Mouse (Mus musculus) myocyte (in vitro differentiated cells): ENCODE data around the gene Dnm2. TPM values are rescaled to one million over a fixed set of nuclear protein-coding genes. Genes with fewer than 3 reads are reported as not detected.

Experiments used
- H3K27me3 ChIP-seq: one replicate; pipeline ENCODE4 v1.6.1; 2011; ENCODE audit not compliant: control insufficient read depth, insufficient read depth, insufficient read length
- H3K36me3 ChIP-seq: one replicate; pipeline ENCODE4 v1.6.1; 2011; ENCODE audit not compliant: control insufficient read depth, insufficient read depth
- H3K4me2 ChIP-seq: one replicate; pipeline ENCODE4 v1.6.1; 2011; ENCODE audit warnings: low read depth, control low read depth
- H3K4me3 ChIP-seq: one replicate; pipeline ENCODE4 v1.5.1; 2011; ENCODE audit warnings: mild to moderate bottlenecking, control low read depth, moderate library complexity
- H3K79me2 ChIP-seq: one replicate; pipeline ENCODE4 v1.6.1; 2011; ENCODE audit not compliant: control insufficient read depth, insufficient read depth
- H3ac ChIP-seq: one replicate; pipeline ENCODE4 v1.6.1; 2011; ENCODE audit not compliant: control insufficient read depth, insufficient read length
- CEBPB ChIP-seq: IDR thresholded peaks from 2 replicates; pipeline ENCODE4 v1.6.1; 2011; ENCODE audit warnings: mild to moderate bottlenecking, moderate library complexity; ENCODE audit not compliant: poor library complexity, insufficient read depth, severe bottlenecking
- E2F4 ChIP-seq: IDR thresholded peaks from one replicate; pipeline ENCODE4 v1.6.1; 2011; ENCODE audit warnings: mild to moderate bottlenecking, control low read depth, moderate library complexity; ENCODE audit not compliant: insufficient read depth
- MAX ChIP-seq: IDR thresholded peaks from one replicate; pipeline ENCODE4 v1.6.1; 2011; ENCODE audit warnings: low read depth, mild to moderate bottlenecking, control low read depth
- MYOD1 ChIP-seq, 3 experiments: IDR thresholded peaks; one replicate each; pipeline ENCODE4 v1.6.1; 2011; ENCODE audit warnings: control low read depth in 2 of 3, low read depth in 2 of 3, mild to moderate bottlenecking in 2 of 3, moderate library complexity in 1 of 3; ENCODE audit not compliant: insufficient read length in 2 of 3, control insufficient read depth in 1 of 3
- MYOG ChIP-seq, 3 experiments: IDR thresholded peaks; one replicate each; pipeline ENCODE4 v1.6.1; 2011; ENCODE audit warnings: control low read depth in 2 of 3, low read depth in 2 of 3, mild to moderate bottlenecking in 2 of 3; ENCODE audit not compliant: insufficient read length in 2 of 3, control insufficient read depth in 1 of 3, insufficient read depth in 1 of 3
- POLR2A ChIP-seq: IDR thresholded peaks from one replicate; pipeline ENCODE4 v1.6.1; 2011; ENCODE audit warnings: low read depth, mild to moderate bottlenecking, control low read depth, moderate library complexity; ENCODE audit not compliant: insufficient read length
- POLR2AphosphoS2 ChIP-seq: IDR thresholded peaks from one replicate; pipeline ENCODE4 v1.6.1; 2011; ENCODE audit warnings: low read depth, control low read depth; ENCODE audit not compliant: insufficient read length
- REST ChIP-seq: IDR thresholded peaks from one replicate; pipeline ENCODE4 v1.6.1; 2011; ENCODE audit warnings: mild to moderate bottlenecking, control low read depth, moderate library complexity; ENCODE audit not compliant: insufficient read depth, insufficient read length
- SRF ChIP-seq: IDR thresholded peaks from one replicate; pipeline ENCODE4 v1.6.1; 2011; ENCODE audit warnings: low read depth; ENCODE audit not compliant: control insufficient read depth, insufficient read length
- TCF12 ChIP-seq: IDR thresholded peaks from one replicate; pipeline ENCODE4 v1.6.1; 2011; ENCODE audit warnings: mild to moderate bottlenecking, control low read depth; ENCODE audit not compliant: poor library complexity, insufficient read depth, severe bottlenecking
- TCF3 ChIP-seq: IDR thresholded peaks from one replicate; pipeline ENCODE4 v1.6.1; 2011; ENCODE audit warnings: low read depth, control low read depth; ENCODE audit not compliant: insufficient read length
- USF1 ChIP-seq: IDR thresholded peaks from one replicate; pipeline ENCODE4 v1.6.1; 2011; ENCODE audit warnings: low read depth, mild to moderate bottlenecking, control low read depth, moderate library complexity
- polyA plus RNA-seq: library from polyadenylated mRNA; unstranded; fragments of >200 nt; fragmentation: generic; extraction: Trizol; gene quantifications from one replicate; pipeline ENCODE4 v1.2.1, GENCODE M21; 2012; ENCODE audit warnings: missing spikeins

Gene Dnm2
- polyA plus RNA-seq = 157 TPM

GRCm38 (mm10) chr9:21424631-21425555 is at the start of gene Dnm2:
Gene Dnm2, plus strand, starts transcription at chr9:21424908.
- Histone ChIP-seq H3K4me3 (peak within 1 kb of the TSS; percentile 97), H3K27me3 (no peaks in the 10 kb centered on the region), H3ac (peak within 1 kb of the TSS; percentile 70), H3K4me2 (peak within 1 kb of the TSS; percentile 76), H3K36me3 (no peaks in the 10 kb centered on the region), H3K79me2 (peaks cover 50% of the 10 kb centered on the region)
- TF ChIP-seq SRF = no peak
- TF ChIP-seq POLR2A = peak; percentile 89
- TF ChIP-seq POLR2AphosphoS2 = peak; percentile 92
- TF ChIP-seq MYOD1 (IDR thresholded peaks at IDR 0.05; ENCODE audit: control insufficient read depth in 1 of 3, insufficient read length in 2 of 3, low read depth in 2 of 3) = peak in 1 of 3 experiments; percentile 2

- Histone ChIP-seq H3K27me3 (no peaks in the 10 kb centered on the region), H3K4me2 (no peak overlapping the region), H3K36me3 (peaks cover 5% of the 10 kb centered on the region), H3K79me2 (peaks cover 100% of the 10 kb centered on the region), H3K4me3 (no peak overlapping the region), H3ac (no peak overlapping the region)
- no peak for TF ChIP-seq POLR2A
- no peak for TF ChIP-seq MYOG (IDR thresholded peaks at IDR 0.05; ENCODE audit: control insufficient read depth in 1 of 3, insufficient read depth in 1 of 3, insufficient read length in 2 of 3, low read depth in 2 of 3)
Observed at GRCm38 (mm10) chr9:21379195-21379594, 45.5 kb upstream of the Dnm2 start.

DNA sequence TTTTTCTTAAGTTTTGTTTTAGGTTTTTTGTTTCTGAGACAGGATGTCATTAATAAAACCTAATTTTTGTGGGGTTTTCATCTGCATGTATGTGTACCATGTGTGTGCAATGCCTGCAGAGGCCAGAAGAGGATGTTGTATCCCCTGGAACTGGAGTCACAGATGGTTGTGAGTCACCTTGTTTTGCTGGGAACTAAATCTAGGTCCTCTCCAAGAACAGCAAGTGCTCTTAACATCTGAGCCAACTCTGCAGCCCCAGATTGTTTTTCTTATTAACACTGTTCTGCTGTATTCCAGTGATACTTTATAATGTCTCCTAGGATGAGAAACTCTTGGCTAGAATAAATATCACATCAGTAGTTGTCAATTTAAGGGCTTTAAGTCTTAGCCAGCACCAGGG is 43.8 kb upstream of the Dnm2 start:
- Histone ChIP-seq H3K27me3 (no peaks in the 10 kb centered on the region), H3ac (no peak overlapping the region), H3K4me2 (no peak overlapping the region), H3K36me3 (peaks cover 5% of the 10 kb centered on the region), H3K79me2 (peaks cover 100% of the 10 kb centered on the region), H3K4me3 (no peak overlapping the region)
- TF ChIP-seq E2F4 (no peak), POLR2A (no peak), MYOD1 (IDR thresholded peaks at IDR 0.05; ENCODE audit: control insufficient read depth in 1 of 3, insufficient read length in 2 of 3, low read depth in 2 of 3) (no peak), CEBPB (no peak), USF1 (no peak), MYOG (IDR thresholded peaks at IDR 0.05; ENCODE audit: control insufficient read depth in 1 of 3, insufficient read depth in 1 of 3, insufficient read length in 2 of 3, low read depth in 2 of 3) (no peak), REST (no peak), SRF (no peak), TCF3 (no peak)

DNA sequence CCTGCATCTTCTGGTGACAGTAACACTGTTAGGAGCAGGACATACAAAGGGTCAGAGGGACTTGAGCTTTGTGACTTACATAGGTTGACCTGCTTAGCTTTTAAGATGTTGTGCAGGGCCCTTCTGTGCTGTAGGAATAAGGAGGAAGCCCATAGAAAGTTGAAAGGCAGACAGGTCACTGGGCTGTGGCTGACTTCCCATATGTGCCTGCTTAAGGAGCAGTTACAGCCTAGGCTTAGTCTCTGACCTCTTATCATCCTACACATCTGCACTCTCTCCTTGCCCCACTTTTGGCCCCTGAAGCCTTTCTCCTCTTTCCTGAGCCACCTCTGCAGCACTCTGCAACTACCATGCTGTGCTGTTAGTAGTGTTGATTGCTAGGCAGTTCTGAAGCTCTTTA is 40.7 kb upstream of the Dnm2 start:
- Histone ChIP-seq H3K4me3 (no peak overlapping the region), H3K79me2 (peaks cover 98% of the 10 kb centered on the region), H3K27me3 (no peaks in the 10 kb centered on the region), H3ac (no peak overlapping the region), H3K36me3 (peaks cover 14% of the 10 kb centered on the region), H3K4me2 (no peak overlapping the region)
- TF ChIP-seq MYOD1 (IDR thresholded peaks at IDR 0.05; ENCODE audit: control insufficient read depth in 1 of 3, insufficient read length in 2 of 3, low read depth in 2 of 3) = no peak
- TF ChIP-seq MYOG (IDR thresholded peaks at IDR 0.05; ENCODE audit: control insufficient read depth in 1 of 3, insufficient read depth in 1 of 3, insufficient read length in 2 of 3, low read depth in 2 of 3) = no peak
- no peak for TF ChIP-seq TCF12
- no peak for TF ChIP-seq SRF

GRCm38 (mm10) chr9:21392646-21393175 is 32.0 kb upstream of the Dnm2 start:
- no peaks in the 10 kb centered on the region for H3K27me3 ChIP-seq
- no peak overlapping the region for H3ac ChIP-seq
- H3K4me2 ChIP-seq = no peak overlapping the region
- peaks cover 18% of the 10 kb centered on the region for H3K79me2 ChIP-seq
- H3K36me3 ChIP-seq = peaks cover 53% of the 10 kb centered on the region
- H3K4me3 ChIP-seq = no peak overlapping the region
- TF ChIP-seq E2F4 = no peak
- no peak for TF ChIP-seq MAX
- TF ChIP-seq POLR2AphosphoS2 = no peak
- no peak for TF ChIP-seq POLR2A
- TF ChIP-seq MYOD1 (IDR thresholded peaks at IDR 0.05; ENCODE audit: control insufficient read depth in 1 of 3, insufficient read length in 2 of 3, low read depth in 2 of 3) = no peak
- TF ChIP-seq MYOG (IDR thresholded peaks at IDR 0.05; ENCODE audit: control insufficient read depth in 1 of 3, insufficient read depth in 1 of 3, insufficient read length in 2 of 3, low read depth in 2 of 3) = no peak
- no peak for TF ChIP-seq TCF12
- no peak for TF ChIP-seq TCF3
